Mouse (Mus musculus) MN1 (cell line): ENCODE data around the gene Ddx51.
A peak's percentile ranks its signal among the peaks of the same experiment; 100 is the strongest.

Experiments used
- DNase-seq: peaks from one replicate; pipeline ENCODE4 v3.0.0-alpha.2; 2016; ENCODE audit warnings: low spot score

The Ddx51 gene

GRCm38 (mm10) chr5:110652719-110653648, at the start of gene Ddx51, which contains the start of gene Noc4l:
Gene Ddx51, plus strand, starts transcription at chr5:110653451.
Gene Noc4l, minus strand, starts transcription at chr5:110653417.
- DNase-seq: peak; percentile 98

- DNase-seq: no peak
These were observed 48.9 kb upstream of the Ddx51 start for GRCm38 (mm10) chr5:110604311-110604710.

GRCm38 (mm10) chr5:110605531-110606221, 47.6 kb upstream of the Ddx51 start:
- no peak for DNase-seq

GRCm38 (mm10) chr5:110607767-110608166, 45.5 kb upstream of the Ddx51 start:
- no peak for DNase-seq

GRCm38 (mm10) chr5:110608336-110608735, 44.9 kb upstream of the Ddx51 start:
- no peak for DNase-seq

- no peak for DNase-seq
These were observed 44.3 kb upstream of the Ddx51 start for GRCm38 (mm10) chr5:110608941-110609340.

DNA sequence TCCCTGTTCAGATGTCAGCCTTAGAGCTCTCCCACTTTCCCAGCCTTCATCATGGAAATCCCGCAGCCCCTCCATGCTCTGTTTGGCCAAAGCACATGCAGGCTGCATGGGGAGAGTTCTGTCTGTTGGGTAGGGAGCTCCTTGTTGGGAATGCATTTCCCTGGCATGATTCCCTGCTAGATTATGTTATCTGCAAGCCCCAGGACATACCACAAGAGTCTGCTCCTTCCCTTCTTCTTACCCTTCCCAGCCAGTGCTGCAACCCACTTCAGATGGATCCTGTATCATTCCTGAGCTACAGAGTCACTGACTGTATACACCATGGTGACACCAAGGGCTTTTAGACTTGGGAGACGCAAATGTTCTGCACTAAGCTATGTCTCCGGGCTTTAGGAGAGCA, 43.8 kb upstream of the Ddx51 start:
- DNase-seq: no peak

GRCm38 (mm10) chr5:110609868-110610267, 43.4 kb upstream of the Ddx51 start:
- DNase-seq: no peak

DNA sequence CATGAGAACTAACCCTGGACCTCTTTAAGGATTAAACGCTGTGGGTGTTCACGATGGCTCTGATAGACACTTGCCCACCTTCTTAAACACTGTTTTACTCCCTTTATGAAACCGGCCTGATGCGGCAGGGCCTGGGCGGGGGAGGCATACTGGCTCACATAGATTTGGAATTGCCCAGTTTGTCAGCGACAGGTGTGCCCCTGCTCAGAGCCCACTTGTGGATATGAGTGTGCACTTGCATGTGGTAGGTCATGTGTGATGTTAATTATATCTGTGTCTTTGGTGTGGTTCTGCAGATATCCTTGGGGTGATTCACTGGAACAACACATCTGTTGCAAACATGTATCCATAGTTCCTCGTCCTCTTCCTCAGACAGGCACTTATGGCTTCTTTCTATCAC, 42.8 kb upstream of the Ddx51 start:
- DNase-seq: no peak

- DNase-seq: no peak
These were observed 41.7 kb upstream of the Ddx51 start for GRCm38 (mm10) chr5:110611435-110612158.

DNA sequence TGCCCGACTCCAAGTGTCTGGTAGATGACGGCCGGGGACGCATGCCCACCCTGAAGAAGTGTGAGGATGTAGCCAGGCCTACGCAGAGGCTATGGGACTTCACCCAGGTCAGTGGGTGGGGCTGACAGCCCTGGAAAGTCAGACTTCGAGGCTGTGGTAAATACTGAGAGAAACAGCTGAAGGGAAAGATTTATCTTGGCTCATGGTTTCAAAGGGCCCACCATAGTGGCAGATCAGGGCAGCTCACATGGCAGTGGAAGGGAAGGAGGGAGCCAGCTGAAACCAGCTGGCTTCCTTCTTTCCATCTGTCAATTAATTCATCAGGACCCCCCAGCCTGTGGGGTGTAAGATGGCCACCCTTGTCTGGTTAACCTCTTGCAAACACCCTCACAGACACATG, 34.0 kb upstream of the Ddx51 start:
- DNase-seq: no peak

- DNase-seq: no peak
These were observed 28.9 kb upstream of the Ddx51 start for GRCm38 (mm10) chr5:110624319-110624718.

DNA sequence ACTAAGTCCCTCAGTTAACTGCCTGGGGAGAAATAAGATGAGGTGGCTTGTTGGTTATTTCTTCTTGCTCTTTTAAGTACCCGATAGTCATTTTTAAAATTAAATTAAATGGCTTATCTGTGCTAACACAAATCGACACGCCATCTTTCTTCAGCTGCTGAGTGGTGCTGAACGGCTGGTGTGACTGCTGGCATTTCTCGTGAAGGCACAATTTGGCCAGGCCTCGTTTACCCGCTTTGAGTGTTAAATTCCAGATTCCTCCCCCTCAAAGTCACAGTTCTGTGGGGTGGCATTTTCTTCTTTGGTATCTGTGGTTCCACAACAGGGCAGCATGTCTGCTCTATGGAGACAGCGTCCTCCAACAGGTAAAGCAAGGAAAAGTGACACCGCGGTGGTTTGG, 25.9 kb upstream of the Ddx51 start:
- DNase-seq: peak; percentile 46

- no peak for DNase-seq
These were observed 25.1 kb upstream of the Ddx51 start for GRCm38 (mm10) chr5:110628156-110628555.

- no peak for DNase-seq
These were observed 23.6 kb upstream of the Ddx51 start for GRCm38 (mm10) chr5:110629525-110630120.

DNA sequence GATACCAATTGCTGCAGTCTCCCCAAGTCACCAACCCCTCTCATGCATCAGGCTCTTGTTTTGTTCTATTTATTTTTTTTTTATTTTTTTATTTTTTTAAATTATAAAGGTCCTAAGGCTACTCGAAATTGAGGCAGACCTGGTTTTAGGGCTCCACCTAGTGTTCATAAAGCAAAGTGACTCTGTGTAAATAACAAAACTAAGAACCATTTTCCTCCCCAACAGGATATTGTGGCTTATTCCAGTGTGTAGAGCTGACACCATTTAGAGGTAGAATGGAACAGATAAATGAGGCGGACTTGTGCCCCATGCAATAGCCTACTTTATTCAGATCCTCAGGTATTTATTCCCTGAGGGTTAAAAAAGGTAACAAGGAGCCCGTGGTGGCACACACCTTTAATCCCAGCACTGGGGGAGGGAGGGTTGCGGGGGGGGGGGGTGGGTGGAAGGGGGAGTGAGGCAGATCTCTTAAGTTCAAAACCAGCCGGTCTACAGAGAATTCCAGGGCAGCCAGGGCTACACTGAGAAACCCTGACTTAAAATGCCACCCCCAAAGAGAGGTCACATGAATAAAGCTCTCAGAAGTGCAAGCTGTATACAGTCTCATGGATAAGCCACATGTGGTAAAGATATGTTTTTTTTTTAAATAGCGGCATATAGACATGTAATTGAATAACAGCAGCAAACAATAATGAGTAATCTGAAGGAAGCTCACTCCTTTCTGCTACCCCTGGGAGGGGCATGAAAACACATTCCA, 17.1 kb upstream of the Ddx51 start:
- DNase-seq: no peak

DNA sequence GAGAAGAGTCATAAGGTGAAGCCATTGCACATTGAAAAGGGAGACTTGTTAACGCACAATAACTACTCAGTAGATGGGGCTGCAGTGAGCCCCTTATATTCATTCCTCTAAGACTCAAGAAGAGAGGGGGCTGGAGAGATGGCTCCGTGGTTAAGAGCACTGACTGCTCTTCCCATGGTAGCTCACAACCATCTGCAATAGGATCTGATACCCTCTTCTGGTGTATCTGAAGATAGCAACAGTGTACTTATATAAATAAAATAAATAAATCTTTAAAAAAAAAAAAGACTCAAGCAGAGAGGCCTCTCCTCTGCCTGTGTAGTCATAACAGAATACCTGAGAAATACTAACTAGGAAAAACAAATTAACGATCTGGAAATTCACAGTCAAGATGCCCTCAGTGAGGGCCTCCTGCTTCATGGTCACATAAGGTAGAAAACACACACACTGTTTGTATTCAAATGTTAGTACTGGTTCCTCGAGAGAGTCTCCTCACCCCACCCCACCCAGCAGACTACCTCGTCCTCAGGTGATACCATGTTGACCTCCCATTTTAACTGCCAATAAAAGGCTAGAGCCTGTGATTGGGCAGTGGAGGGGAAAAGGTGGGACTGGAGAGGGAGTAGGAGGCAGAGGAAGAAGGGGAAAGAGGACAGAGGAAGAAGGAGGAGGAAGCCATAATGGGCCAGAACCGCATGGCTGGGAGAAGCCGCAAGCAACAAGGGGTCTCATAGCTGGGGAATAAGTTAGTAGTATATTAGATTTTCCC, 14.8 kb upstream of the Ddx51 start:
- no peak for DNase-seq

DNA sequence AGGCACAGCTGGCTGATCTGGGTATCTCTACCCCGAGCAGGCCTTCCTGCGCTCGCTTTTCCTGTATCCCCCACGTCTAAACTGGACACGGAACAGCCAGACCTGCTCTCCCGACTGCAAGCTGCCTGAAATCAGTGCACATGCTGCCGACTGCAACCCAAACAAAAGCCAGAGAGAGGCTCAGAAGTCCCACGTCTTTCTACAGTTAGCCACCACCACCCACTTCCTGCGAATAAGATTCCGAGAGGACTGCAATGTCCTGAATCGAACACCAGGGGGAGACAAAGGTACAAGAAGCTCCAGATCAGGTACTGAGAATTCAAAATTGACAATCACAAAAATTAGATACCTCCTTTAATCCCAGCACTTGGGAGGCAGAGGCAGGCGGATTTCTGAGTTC, 13.8 kb upstream of the Ddx51 start:
- DNase-seq: peak; percentile 71

DNA sequence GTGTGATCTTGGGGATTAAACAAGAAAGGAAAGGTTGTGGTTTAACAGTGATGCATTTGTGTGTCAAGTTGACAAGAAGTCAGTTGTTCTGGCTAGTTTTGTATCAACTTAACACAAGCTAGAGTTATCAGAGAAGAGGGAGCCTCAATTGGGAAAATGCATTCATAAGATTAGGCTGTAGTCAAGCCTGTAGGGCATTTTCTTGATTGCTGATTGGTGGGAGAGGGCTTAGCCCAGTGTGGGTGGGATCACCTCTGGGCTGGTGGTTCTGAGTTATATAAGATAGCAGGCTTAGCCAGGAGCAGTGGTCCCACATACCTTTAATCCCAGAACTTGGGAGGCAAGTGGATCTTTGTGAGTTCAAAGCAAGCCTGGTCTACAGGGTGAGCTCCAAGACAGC, 6.9 kb upstream of the Ddx51 start:
- no peak for DNase-seq

DNA sequence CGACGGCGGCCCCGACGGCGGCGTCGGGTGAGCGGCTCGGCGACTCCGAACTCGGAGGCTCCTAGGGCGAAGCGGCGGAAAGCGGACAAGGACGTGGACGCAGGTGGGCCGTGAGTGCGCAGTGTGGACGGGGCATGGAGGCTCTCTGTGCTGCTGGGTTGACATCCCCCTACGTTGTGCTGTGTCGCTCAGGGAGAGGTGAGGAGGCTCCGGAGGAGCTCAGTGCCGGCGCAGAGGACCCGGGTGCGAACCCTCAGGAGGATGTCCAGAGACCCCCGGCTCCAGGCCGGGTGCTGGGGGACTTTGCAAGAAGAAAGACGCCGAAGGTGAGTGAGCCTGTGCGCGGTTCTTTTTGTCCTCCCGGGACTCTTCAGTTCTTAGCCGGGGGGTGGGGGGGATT, 435 bp downstream of the Ddx51 start:
- no peak for DNase-seq

GRCm38 (mm10) chr5:110659682-110660081, 6.4 kb downstream of the Ddx51 start:
- DNase-seq: no peak
